Mouse (Mus musculus) lung, postnatal 25 days (tissue): ENCODE data around the gene 1500011B03Rik.

Experiments
- DNase-seq: peaks from one replicate; pipeline ENCODE4 v3.0.0; 2022; ENCODE audit warnings: low spot score

1500011B03Rik gene

DNA sequence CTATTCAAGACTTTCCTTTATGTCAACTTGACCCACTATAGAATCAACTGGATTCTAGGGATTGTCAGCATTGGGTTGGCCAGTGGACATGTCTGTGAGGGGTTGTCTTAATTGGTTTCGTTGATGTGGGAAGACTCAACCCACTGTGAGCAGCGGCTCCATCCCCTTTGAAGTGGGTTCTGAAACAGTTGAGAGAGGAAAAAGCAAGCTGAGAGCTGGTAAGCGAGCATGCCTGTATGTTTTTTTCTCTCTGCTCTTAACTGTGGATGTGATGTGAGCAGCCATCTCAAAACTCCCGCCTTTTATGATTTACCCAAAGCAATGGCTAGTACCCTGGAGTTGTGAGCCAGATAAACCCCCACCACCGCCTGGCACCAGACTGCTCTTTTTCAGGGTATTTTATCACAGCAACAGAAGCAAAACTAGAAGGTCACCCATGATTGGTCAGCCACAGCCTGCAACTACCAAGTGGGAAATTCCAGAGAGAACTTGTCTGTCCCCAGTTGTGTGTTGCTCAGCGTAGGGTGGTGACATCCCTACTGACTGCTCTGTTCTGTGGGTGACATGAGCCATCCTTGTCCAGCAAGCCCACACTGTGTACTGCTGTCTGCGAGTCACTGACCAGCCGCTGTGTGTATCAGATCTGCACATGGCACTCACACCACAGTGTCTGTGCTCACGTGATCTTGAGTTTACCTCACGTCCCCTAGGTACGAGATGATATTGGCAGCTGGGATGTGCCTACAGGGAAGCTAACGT is 39.7 kb downstream of the 1500011B03Rik start:
- peak; percentile 44 for DNase-seq

DNA sequence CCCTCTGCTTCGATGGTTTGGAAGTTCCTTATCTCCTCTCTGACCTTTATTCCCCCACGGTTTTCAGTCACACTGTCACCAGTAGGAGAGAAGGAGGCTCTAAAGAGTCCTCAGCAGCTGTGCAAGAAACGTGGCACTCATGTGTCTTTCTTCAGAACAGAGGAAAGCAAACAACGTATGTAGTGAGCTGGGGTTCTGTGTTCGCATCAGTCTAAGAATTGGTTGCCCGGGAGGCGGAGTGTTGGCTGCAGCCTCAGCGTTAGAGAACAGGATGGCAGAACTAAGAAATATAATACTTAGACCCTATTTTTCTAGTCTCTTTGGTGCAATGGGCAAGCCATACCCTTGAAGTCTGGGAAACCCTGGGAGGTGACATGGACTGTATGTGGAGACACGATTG is 40.3 kb downstream of the 1500011B03Rik start:
- DNase-seq = no peak

DNA sequence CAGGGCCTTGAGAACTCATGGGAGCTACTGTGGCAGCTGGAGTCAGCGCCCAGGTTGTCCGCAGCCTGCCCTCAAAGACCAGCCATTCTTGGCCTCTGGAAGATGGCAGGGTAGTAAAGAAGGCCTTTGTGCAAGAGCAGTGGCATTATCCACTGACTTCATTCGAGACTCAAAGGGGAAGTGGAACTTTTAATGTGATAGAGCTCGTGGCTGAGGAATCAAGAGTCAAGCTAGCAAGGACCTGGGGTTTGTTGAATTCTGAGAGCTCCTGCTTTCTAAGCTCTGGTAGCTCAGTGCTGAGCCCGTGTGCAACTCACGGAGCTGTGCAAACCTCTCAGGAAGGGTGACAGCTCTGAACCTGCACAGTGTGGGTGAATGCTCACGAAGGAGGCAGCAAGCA is 42.4 kb downstream of the 1500011B03Rik start:
- no peak for DNase-seq

GRCm38 (mm10) chr5:114779956-114780489 is 43.2 kb downstream of the 1500011B03Rik start:
- no peak for DNase-seq

DNA sequence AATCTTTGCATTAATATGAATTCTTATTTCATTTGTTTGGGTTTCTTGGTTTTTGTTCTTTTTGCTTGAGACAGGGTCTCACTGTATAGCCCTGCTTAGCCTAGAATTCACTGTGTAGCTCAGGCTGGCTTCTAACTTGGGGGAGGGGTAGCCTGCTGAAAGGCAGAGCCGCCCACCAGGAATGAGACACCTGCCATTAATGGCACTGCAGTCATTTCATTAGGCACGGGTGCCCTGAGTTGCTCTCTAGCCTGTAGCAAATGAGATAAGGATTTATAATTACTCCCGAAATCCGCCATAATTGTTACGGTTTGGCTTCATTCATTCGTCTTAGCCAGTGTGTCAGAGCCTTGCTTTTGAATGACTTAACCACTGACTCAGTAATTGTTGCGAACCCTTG is 47.1 kb downstream of the 1500011B03Rik start:
- DNase-seq = no peak

GRCm38 (mm10) chr5:114775056-114775979 is 48.0 kb downstream of the 1500011B03Rik start, which contains the start of gene Git2:
Gene Git2 (minus strand): TSS chr5:114775517.
- no peak for DNase-seq

- DNase-seq = peak; percentile 93
Observed at GRCm38 (mm10) chr5:114774403-114775051, 48.7 kb downstream of the 1500011B03Rik start, which contains the start of gene Ankrd13a. Gene Ankrd13a (plus strand): TSS chr5:114774677.

GRCm38 (mm10) chr5:114773780-114774179 is 49.5 kb downstream of the 1500011B03Rik start:
- DNase-seq = no peak

- peak; percentile 98 for DNase-seq
Observed at GRCm38 (mm10) chr5:114773211-114773710, 50.0 kb downstream of the 1500011B03Rik start.

- peak; percentile 60 for DNase-seq
Observed at GRCm38 (mm10) chr5:114772456-114773203, 50.6 kb downstream of the 1500011B03Rik start.

GRCm38 (mm10) chr5:114771796-114772195 is 51.5 kb downstream of the 1500011B03Rik start:
- no peak for DNase-seq

- DNase-seq = no peak
Observed at GRCm38 (mm10) chr5:114769786-114770185, 53.5 kb downstream of the 1500011B03Rik start.

- no peak for DNase-seq
Observed at GRCm38 (mm10) chr5:114767185-114767584, 56.1 kb downstream of the 1500011B03Rik start.

- no peak for DNase-seq
Observed at GRCm38 (mm10) chr5:114766686-114767085, 56.6 kb downstream of the 1500011B03Rik start.

DNA sequence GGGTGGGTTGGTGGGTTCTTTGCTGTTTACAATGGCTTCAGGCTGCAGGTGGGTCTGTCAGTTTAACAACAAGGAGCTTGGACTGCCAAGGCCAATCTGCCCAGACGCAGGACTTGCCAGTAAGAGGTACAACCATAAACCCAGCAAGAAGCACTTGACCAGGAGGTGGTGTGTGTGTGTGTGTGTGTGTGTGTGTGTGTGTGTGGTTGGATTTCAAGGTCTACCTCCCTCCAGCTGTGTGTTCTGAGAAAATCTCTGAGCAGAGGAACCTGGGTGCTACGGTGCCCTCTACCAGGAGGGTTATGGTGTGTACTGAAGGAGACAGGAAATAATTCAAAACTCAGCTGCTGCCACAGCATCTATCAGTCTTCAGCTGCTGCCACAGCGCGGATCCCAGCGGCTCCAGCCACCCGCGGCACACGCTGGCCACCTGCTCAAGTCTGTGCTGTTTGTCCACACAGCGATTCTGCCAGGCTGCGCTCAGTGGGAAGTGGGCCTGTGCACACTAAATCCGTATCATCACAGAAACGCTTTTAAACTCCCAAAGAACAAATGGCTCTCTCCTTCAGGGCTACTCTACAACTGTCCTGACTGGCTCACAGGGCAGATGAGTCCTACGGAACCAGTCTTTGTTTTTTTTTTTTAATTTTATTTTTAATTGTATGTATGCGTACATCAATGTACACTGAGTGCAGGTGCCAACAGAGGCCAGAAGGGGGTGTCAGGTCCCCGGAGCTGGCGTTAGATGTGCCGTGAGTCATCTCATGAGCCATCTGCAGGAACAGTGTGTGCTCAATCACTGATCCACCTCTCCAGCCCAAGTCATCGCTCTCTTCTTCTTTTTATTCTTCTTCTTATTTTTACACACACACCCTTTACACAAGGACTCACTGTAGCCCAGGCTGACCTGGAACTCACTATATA is 58.2 kb downstream of the 1500011B03Rik start:
- DNase-seq = no peak

DNA sequence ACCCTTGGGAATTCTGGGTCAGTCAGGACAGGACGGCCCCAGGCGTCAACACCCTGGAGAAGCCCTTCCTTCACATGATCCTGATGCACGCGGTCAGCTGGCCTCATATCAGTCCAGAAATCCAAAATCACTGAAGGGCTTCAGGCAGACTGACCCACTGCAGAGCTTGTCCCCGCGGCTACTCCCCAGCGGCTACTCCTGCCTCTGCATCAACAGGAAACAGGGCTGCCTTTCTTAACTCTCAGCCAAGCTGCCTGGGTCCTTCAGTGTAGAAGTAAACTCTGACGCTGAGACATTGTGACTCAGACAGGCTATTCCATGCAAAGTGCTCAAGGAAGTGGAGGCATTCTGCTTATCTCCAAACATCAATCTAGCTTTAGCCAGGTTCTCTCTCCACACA is 61.3 kb downstream of the 1500011B03Rik start:
- DNase-seq = peak; percentile 22

- DNase-seq = no peak
Observed at GRCm38 (mm10) chr5:114759536-114760090, 63.7 kb downstream of the 1500011B03Rik start.
